Mouse (Mus musculus) fibroblast of lung, adult 2 months (primary cell): ENCODE results near the gene Auts2.

ENCODE experiments used
- DNase-seq: peaks from one replicate; pipeline ENCODE4 v3.0.0-alpha.2; 2011; ENCODE audit warnings: low read depth

The Auts2 gene

GRCm38 (mm10) chr5:131798373-131798772 lies 744.8 kb downstream of the Auts2 start:
- no peak for DNase-seq

GRCm38 (mm10) chr5:131797044-131797443 lies 746.1 kb downstream of the Auts2 start:
- no peak for DNase-seq

GRCm38 (mm10) chr5:131794411-131795133 lies 748.6 kb downstream of the Auts2 start:
- DNase-seq, result no peak

GRCm38 (mm10) chr5:131789601-131790000 lies 753.5 kb downstream of the Auts2 start:
- DNase-seq, result no peak

- no peak for DNase-seq
Measured at GRCm38 (mm10) chr5:131788008-131788407, 755.1 kb downstream of the Auts2 start.

- no peak for DNase-seq
Measured at GRCm38 (mm10) chr5:131783241-131783640, 759.9 kb downstream of the Auts2 start.

GRCm38 (mm10) chr5:131781063-131781462 lies 762.1 kb downstream of the Auts2 start:
- no peak for DNase-seq

- no peak for DNase-seq
Measured at GRCm38 (mm10) chr5:131779171-131779570, 764.0 kb downstream of the Auts2 start.

GRCm38 (mm10) chr5:131775672-131776071 lies 767.5 kb downstream of the Auts2 start:
- DNase-seq, result no peak

- no peak for DNase-seq
Measured at GRCm38 (mm10) chr5:131775222-131775621, 767.9 kb downstream of the Auts2 start.

- no peak for DNase-seq
Measured at GRCm38 (mm10) chr5:131774792-131775191, 768.4 kb downstream of the Auts2 start.

- no peak for DNase-seq
Measured at GRCm38 (mm10) chr5:131772616-131773015, 770.5 kb downstream of the Auts2 start.

GRCm38 (mm10) chr5:131769273-131769672 lies 773.9 kb downstream of the Auts2 start:
- no peak for DNase-seq

- no peak for DNase-seq
Measured at GRCm38 (mm10) chr5:131767699-131768264, 775.4 kb downstream of the Auts2 start.

- DNase-seq, result no peak
Measured at GRCm38 (mm10) chr5:131767176-131767575, 776.0 kb downstream of the Auts2 start.

- DNase-seq, result no peak
Measured at GRCm38 (mm10) chr5:131759432-131759831, 783.7 kb downstream of the Auts2 start.

- no peak for DNase-seq
Measured at GRCm38 (mm10) chr5:131750330-131750729, 792.8 kb downstream of the Auts2 start.

- no peak for DNase-seq
Measured at GRCm38 (mm10) chr5:131749211-131749610, 793.9 kb downstream of the Auts2 start.

GRCm38 (mm10) chr5:131743069-131743468 lies 800.1 kb downstream of the Auts2 start:
- DNase-seq, result no peak

GRCm38 (mm10) chr5:131737476-131737875 lies 805.7 kb downstream of the Auts2 start:
- no peak for DNase-seq

- DNase-seq, result no peak
Measured at GRCm38 (mm10) chr5:131733324-131733660, 809.9 kb downstream of the Auts2 start.

GRCm38 (mm10) chr5:131732631-131733323 lies 810.4 kb downstream of the Auts2 start:
- DNase-seq, result no peak

GRCm38 (mm10) chr5:131729456-131729855 lies 813.7 kb downstream of the Auts2 start:
- DNase-seq, result no peak
